Mouse (Mus musculus): Measurements from ENCODE around the gene Dap. TPM values are rescaled to one million over a fixed set of nuclear protein-coding genes. Genes with fewer than 3 reads are reported as not detected.

Gene Dap
- polyA plus RNA-seq, 1 experiment from 2014 or later: 77.8 TPM

- Histone ChIP-seq H3K4me3 (ENCODE audit: low read depth, low read length) (no peak overlapping the region), H3K4me2 (ENCODE audit: low read depth, low read length) (no peak overlapping the region), H3K27ac (ENCODE audit: low read depth) (no peak overlapping the region), H3K9ac (replicated peaks) (no peak overlapping the region), H3K36me3 (replicated peaks; ENCODE audit: insufficient read depth, low read length) (peaks cover 29% of the 10 kb centered on the region; the same call in 1 of the 2 replicates), H3K27me3 (ENCODE audit: insufficient read depth, low read length) (no peaks in the 10 kb centered on the region), H3K4me1 (ENCODE audit: insufficient read depth) (peaks cover 14% of the 10 kb centered on the region; the same call in 1 of the 2 replicates), H3K9me3 (ENCODE audit: low read length) (no peaks in the 10 kb centered on the region)
- DNase-seq (no peak), ATAC-seq (no peak)
- WGBS (ENCODE audit: insufficient replicate concordance): 89% methylated on average over 4 of the region's 4 CpGs
- TF ChIP-seq CTCF (IDR thresholded peaks at IDR 0.05; ENCODE audit: low read depth) (no peak), EP300 (IDR thresholded peaks at IDR 0.05; ENCODE audit: low read depth) (no peak)
Observed at GRCm38 (mm10) chr15:31240181-31240580, 16.1 kb downstream of the Dap start.

DNA sequence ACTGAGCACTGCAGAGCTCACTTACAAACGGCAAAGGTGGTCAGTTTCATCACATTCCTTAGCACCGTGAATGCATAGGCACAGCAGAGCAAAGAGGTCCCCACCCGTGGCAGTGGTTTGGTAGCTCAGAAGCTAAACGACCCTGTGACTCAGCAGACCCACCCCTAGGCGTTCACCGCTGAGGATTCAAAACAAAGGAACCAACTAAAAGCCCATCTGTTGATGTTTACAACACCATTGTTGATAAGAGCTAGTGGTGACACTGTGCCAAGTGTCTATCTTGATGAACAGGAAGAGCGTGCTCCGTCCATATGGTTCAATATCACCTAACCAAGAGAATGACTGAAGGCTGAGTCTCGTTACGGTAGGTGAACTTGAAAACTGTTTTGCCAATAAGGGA lies 19.1 kb downstream of the Dap start:
- no peak overlapping the region for H3K9ac ChIP-seq (replicated peaks)
- H3K4me3 ChIP-seq (ENCODE audit: low read depth, low read length): no peak overlapping the region
- 60% methylated on average over 10 of the region's 10 CpGs for WGBS (ENCODE audit: insufficient replicate concordance)
- no peaks in the 10 kb centered on the region for H3K27me3 ChIP-seq (ENCODE audit: insufficient read depth, low read length)
- no peak overlapping the region for H3K4me2 ChIP-seq (ENCODE audit: low read depth, low read length)
- H3K4me1 ChIP-seq (ENCODE audit: insufficient read depth): peaks cover 2% of the 10 kb centered on the region; the same call in 1 of the 2 replicates
- no peak for ATAC-seq
- no peaks in the 10 kb centered on the region for H3K9me3 ChIP-seq (ENCODE audit: low read length)
- no peak for DNase-seq
- H3K27ac ChIP-seq (ENCODE audit: low read depth): no peak overlapping the region
- TF ChIP-seq CTCF (IDR thresholded peaks at IDR 0.05; ENCODE audit: low read depth) (no peak), EP300 (IDR thresholded peaks at IDR 0.05; ENCODE audit: low read depth) (no peak)
- peaks cover 24% of the 10 kb centered on the region; the same call in 1 of the 2 replicates for H3K36me3 ChIP-seq (replicated peaks; ENCODE audit: insufficient read depth, low read length)

DNA sequence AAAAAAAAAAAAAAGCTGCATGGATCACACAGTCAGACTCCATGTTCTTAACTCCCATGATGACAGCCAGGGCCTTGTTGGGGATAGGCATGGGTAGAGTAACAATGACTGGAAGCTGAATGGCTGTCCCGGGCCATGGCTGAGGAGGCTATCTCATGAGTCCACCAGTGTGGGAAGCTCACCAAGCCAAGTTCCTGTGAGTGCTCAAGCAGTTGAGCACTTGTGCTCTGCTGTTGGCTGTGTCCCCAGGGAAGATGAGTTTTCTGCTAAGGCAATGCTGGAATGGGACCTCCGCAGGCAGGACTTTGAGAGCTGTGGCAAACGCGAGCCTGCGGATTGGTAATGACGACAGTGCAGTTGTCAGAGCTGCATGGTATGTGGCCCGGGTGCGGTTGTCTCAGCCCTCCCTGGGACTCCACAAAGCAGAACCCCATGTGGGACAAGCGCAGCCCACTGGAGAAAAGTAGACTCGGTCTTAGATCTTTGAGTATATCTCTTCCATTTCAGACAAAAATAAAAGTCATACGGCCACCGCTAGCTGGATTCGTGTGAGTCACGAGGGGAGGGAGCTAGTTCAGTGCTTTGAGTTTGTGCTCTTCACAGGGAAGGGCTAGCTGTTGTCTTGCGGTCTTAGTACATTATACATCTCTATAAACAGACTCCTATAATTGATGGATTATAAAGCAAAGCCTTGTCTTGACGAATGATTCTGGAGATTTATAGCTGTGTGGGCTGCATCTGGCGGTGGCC lies 20.8 kb downstream of the Dap start:
- H3K27me3 ChIP-seq (ENCODE audit: insufficient read depth, low read length): no peaks in the 10 kb centered on the region
- H3K27ac ChIP-seq (ENCODE audit: low read depth): no peak overlapping the region
- DNase-seq (no peak), ATAC-seq (no peak)
- WGBS (ENCODE audit: insufficient replicate concordance): 89% methylated on average over 17 of the region's 17 CpGs
- H3K9ac ChIP-seq (replicated peaks): no peak overlapping the region
- no peaks in the 10 kb centered on the region for H3K9me3 ChIP-seq (ENCODE audit: low read length)
- no peak for TF ChIP-seq EP300 (IDR thresholded peaks at IDR 0.05; ENCODE audit: low read depth)
- TF ChIP-seq CTCF (IDR thresholded peaks at IDR 0.05; ENCODE audit: low read depth): no peak
- H3K4me3 ChIP-seq (ENCODE audit: low read depth, low read length): no peak overlapping the region
- H3K4me2 ChIP-seq (ENCODE audit: low read depth, low read length): no peak overlapping the region
- H3K4me1 ChIP-seq (ENCODE audit: insufficient read depth): peaks cover 3% of the 10 kb centered on the region; the same call in 1 of the 2 replicates
- H3K36me3 ChIP-seq (replicated peaks; ENCODE audit: insufficient read depth, low read length): peaks cover 19% of the 10 kb centered on the region; the same call in 1 of the 2 replicates

DNA sequence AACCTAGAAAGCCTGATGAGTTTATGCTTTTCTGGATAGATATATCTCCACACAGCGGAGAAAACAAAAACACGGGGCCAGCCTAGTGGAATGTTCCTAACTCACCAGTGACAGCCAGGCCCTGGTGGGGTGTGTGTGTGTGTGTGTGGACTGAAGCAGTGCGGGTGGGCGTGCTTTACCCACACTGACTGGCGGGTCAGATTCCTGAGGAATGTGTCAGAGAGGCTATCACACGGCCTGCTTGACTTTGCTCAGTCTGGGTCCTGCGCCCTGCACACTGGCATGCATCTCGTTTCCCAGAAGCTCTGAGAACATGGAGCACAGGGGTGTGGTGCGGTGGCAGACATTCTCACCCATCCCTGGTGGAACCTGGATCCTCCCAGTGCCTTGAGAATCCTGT lies 21.8 kb downstream of the Dap start:
- WGBS (ENCODE audit: insufficient replicate concordance): 79% methylated on average over 9 of the region's 9 CpGs
- no peak for DNase-seq

GRCm38 (mm10) chr15:31247035-31247434 lies 22.9 kb downstream of the Dap start:
- Histone ChIP-seq H3K9me3 (ENCODE audit: low read length) (no peaks in the 10 kb centered on the region), H3K4me2 (ENCODE audit: low read depth, low read length) (no peak overlapping the region), H3K9ac (replicated peaks) (no peak overlapping the region), H3K4me1 (ENCODE audit: insufficient read depth) (peaks cover 11% of the 10 kb centered on the region), H3K27me3 (ENCODE audit: insufficient read depth, low read length) (no peaks in the 10 kb centered on the region), H3K36me3 (replicated peaks; ENCODE audit: insufficient read depth, low read length) (peaks cover 8% of the 10 kb centered on the region; the same call in 1 of the 2 replicates), H3K27ac (ENCODE audit: low read depth) (no peak overlapping the region), H3K4me3 (ENCODE audit: low read depth, low read length) (no peak overlapping the region)
- ATAC-seq (no peak), DNase-seq (no peak)
- 81% methylated on average over 9 of the region's 9 CpGs for WGBS (ENCODE audit: insufficient replicate concordance)
- no peak for TF ChIP-seq EP300 (IDR thresholded peaks at IDR 0.05; ENCODE audit: low read depth)

More for the DNA sequence above, 21.8 kb downstream of the Dap start:
- H3K4me1 ChIP-seq (ENCODE audit: insufficient read depth): peaks cover 3% of the 10 kb centered on the region
- H3K9ac ChIP-seq (replicated peaks): no peak overlapping the region
- peaks cover 16% of the 10 kb centered on the region; the same call in 1 of the 2 replicates for H3K36me3 ChIP-seq (replicated peaks; ENCODE audit: insufficient read depth, low read length)
- H3K4me2 ChIP-seq (ENCODE audit: low read depth, low read length): no peak overlapping the region
- TF ChIP-seq EP300 (IDR thresholded peaks at IDR 0.05; ENCODE audit: low read depth) (no peak), CTCF (IDR thresholded peaks at IDR 0.05; ENCODE audit: low read depth) (no peak)
- ATAC-seq: no peak
- H3K27ac ChIP-seq (ENCODE audit: low read depth): no peak overlapping the region
- no peaks in the 10 kb centered on the region for H3K27me3 ChIP-seq (ENCODE audit: insufficient read depth, low read length)
- no peak overlapping the region for H3K4me3 ChIP-seq (ENCODE audit: low read depth, low read length)
- no peaks in the 10 kb centered on the region for H3K9me3 ChIP-seq (ENCODE audit: low read length)

DNA sequence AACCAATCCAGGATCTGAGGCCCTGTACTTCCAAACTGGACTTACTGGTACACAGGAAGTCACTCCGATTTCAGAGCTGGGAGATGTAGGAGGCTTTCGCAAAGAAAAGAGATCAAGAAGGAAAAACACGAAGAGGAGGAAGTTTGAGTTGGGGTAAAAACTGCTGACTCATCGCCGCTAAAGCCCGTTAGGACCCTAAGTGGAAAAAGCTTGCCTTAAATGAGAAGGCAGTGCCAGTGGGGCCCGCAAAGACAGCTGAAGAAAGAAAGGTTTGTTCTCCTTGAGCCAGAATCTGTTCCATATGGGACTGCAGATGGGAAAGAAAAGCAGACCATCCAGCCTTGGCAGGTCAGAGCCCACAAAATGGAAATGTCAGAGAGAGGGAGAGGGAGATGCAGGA lies 24.8 kb downstream of the Dap start:
- H3K27ac ChIP-seq (ENCODE audit: low read depth): no peak overlapping the region
- peaks cover 18% of the 10 kb centered on the region for H3K4me1 ChIP-seq (ENCODE audit: insufficient read depth)
- TF ChIP-seq CTCF (IDR thresholded peaks at IDR 0.05; ENCODE audit: low read depth): no peak
- TF ChIP-seq EP300 (IDR thresholded peaks at IDR 0.05; ENCODE audit: low read depth): no peak
- no peaks in the 10 kb centered on the region for H3K9me3 ChIP-seq (ENCODE audit: low read length)
- ATAC-seq (no peak), DNase-seq (no peak)
- H3K4me2 ChIP-seq (ENCODE audit: low read depth, low read length): no peak overlapping the region
- no peak overlapping the region for H3K4me3 ChIP-seq (ENCODE audit: low read depth, low read length)
- no peak overlapping the region for H3K9ac ChIP-seq (replicated peaks)
- H3K36me3 ChIP-seq (replicated peaks; ENCODE audit: insufficient read depth, low read length): peaks cover 4% of the 10 kb centered on the region; the same call in 1 of the 2 replicates
- H3K27me3 ChIP-seq (ENCODE audit: insufficient read depth, low read length): no peaks in the 10 kb centered on the region
- 33% methylated on average over 7 of the region's 7 CpGs for WGBS (ENCODE audit: insufficient replicate concordance)

Measured in liver, postnatal 0 days (tissue).